Mouse (Mus musculus): ENCODE data around the gene Dll3. TPM values are rescaled to one million over a fixed set of nuclear protein-coding genes. Genes with fewer than 3 reads are reported as not detected.

Dll3 gene
- polyA plus RNA-seq, 1 experiment from 2014 or later = 2.3 TPM

Other genes starting within 250 kb of the Dll3 start
- 169 and 217 TPM in 2 replicates for gene Fcgbp, start 231.0 kb downstream of the Dll3 start, polyA plus RNA-seq (2015; fragmentation: Nextera tagmentation; extraction: Ambion mirVana)
- gene 9530053A07Rik, start 172.8 kb downstream of the Dll3 start, polyA plus RNA-seq (2015; fragmentation: Nextera tagmentation; extraction: Ambion mirVana) = 0.06 and 0.10 TPM in 2 replicates
- 90.2 and 93.9 TPM in 2 replicates for gene Fbl, start 132.5 kb downstream of the Dll3 start, polyA plus RNA-seq (2015; fragmentation: Nextera tagmentation; extraction: Ambion mirVana)
- 5.0 and 6.1 TPM in 2 replicates for gene Dyrk1b, start 122.8 kb downstream of the Dll3 start, polyA plus RNA-seq (2015; fragmentation: Nextera tagmentation; extraction: Ambion mirVana)
- 0.77 and 0.98 TPM in 2 replicates for gene Eid2, start 34.4 kb downstream of the Dll3 start, polyA plus RNA-seq (2015; fragmentation: Nextera tagmentation; extraction: Ambion mirVana)
- 5.7 and 6.2 TPM in 2 replicates for gene Eid2b, start 24.5 kb downstream of the Dll3 start, polyA plus RNA-seq (2015; fragmentation: Nextera tagmentation; extraction: Ambion mirVana)
- 0.21 TPM in 1 of 2 replicates, not detected in the other for gene Selenov, start 11.1 kb downstream of the Dll3 start, polyA plus RNA-seq (2015; fragmentation: Nextera tagmentation; extraction: Ambion mirVana)
- gene Timm50, start 9.8 kb upstream of the Dll3 start, polyA plus RNA-seq (2015; fragmentation: Nextera tagmentation; extraction: Ambion mirVana) = 161 and 174 TPM in 2 replicates
- 77.1 and 79.2 TPM in 2 replicates for gene Supt5, start 36.5 kb upstream of the Dll3 start, polyA plus RNA-seq (2015; fragmentation: Nextera tagmentation; extraction: Ambion mirVana)
- 977 and 1,010 TPM in 2 replicates for gene Rps16, start 48.4 kb upstream of the Dll3 start, polyA plus RNA-seq (2015; fragmentation: Nextera tagmentation; extraction: Ambion mirVana)
- 37.9 and 38.2 TPM in 2 replicates for gene Plekhg2, start 70.4 kb upstream of the Dll3 start, polyA plus RNA-seq (2015; fragmentation: Nextera tagmentation; extraction: Ambion mirVana)
- 37.3 and 43.6 TPM in 2 replicates for gene Zfp36, start 78.0 kb upstream of the Dll3 start, polyA plus RNA-seq (2015; fragmentation: Nextera tagmentation; extraction: Ambion mirVana)
- gene Med29, start 90.5 kb upstream of the Dll3 start, polyA plus RNA-seq (2015; fragmentation: Nextera tagmentation; extraction: Ambion mirVana) = 52.6 and 53.9 TPM in 2 replicates
- gene Paf1, start 90.7 kb upstream of the Dll3 start, polyA plus RNA-seq (2015; fragmentation: Nextera tagmentation; extraction: Ambion mirVana) = 69.2 and 78.7 TPM in 2 replicates
- 17.8 and 19.4 TPM in 2 replicates for gene Gmfg, start 135.2 kb upstream of the Dll3 start, polyA plus RNA-seq (2015; fragmentation: Nextera tagmentation; extraction: Ambion mirVana)
- gene Lrfn1, start 149.7 kb upstream of the Dll3 start, polyA plus RNA-seq (2015; fragmentation: Nextera tagmentation; extraction: Ambion mirVana) = 1.1 and 1.3 TPM in 2 replicates
- gene Ifnl2, start 208.2 kb upstream of the Dll3 start, polyA plus RNA-seq (2015; fragmentation: Nextera tagmentation; extraction: Ambion mirVana) = not detected in 2 replicates
- not detected in 2 replicates for gene Ifnl3, start 220.6 kb upstream of the Dll3 start, polyA plus RNA-seq (2015; fragmentation: Nextera tagmentation; extraction: Ambion mirVana)
- 94.3 and 150 TPM in 2 replicates for gene Sycn, start 238.6 kb upstream of the Dll3 start, polyA plus RNA-seq (2015; fragmentation: Nextera tagmentation; extraction: Ambion mirVana)
- gene Nccrp1, start 245.0 kb upstream of the Dll3 start, polyA plus RNA-seq (2015; fragmentation: Nextera tagmentation; extraction: Ambion mirVana) = 0.09 and 0.20 TPM in 2 replicates